Mouse (Mus musculus): Measurements from ENCODE around the gene Pip5k1a. TPM values are rescaled to one million over a fixed set of nuclear protein-coding genes. Genes with fewer than 3 reads are reported as not detected.

Pip5k1a gene
- polyA plus RNA-seq, 1 experiment from 2014 or later = 8.5 TPM

GRCm38 (mm10) chr3:95066095-95066494 lies 40.6 kb downstream of the Pip5k1a start:
- Histone ChIP-seq H3K27ac (replicated peaks) (no peak overlapping the region), H3K4me2 (no peak overlapping the region), H3K9me3 (replicated peaks) (no peaks in the 10 kb centered on the region), H3K36me3 (replicated peaks) (peaks cover 99% of the 10 kb centered on the region), H3K4me1 (replicated peaks) (0 out of 2 replicates have a peak, but pooled peaks cover 5% of the 10 kb centered on the region), H3K9ac (no peak overlapping the region), H3K27me3 (no peaks in the 10 kb centered on the region), H3K4me3 (replicated peaks) (no peak overlapping the region)
- 88% methylated on average over 6 of the region's 6 CpGs for WGBS (ENCODE audit: insufficient replicate concordance)
- no peak for ATAC-seq (ENCODE audit: insufficient read depth)

- Histone ChIP-seq H3K27ac (replicated peaks) (no peak overlapping the region), H3K4me2 (no peak overlapping the region), H3K4me3 (replicated peaks) (no peak overlapping the region), H3K4me1 (replicated peaks) (0 out of 2 replicates have a peak, but pooled peaks cover 5% of the 10 kb centered on the region), H3K27me3 (no peaks in the 10 kb centered on the region), H3K36me3 (replicated peaks) (peaks cover 99% of the 10 kb centered on the region), H3K9ac (no peak overlapping the region), H3K9me3 (replicated peaks) (no peaks in the 10 kb centered on the region)
- WGBS (ENCODE audit: insufficient replicate concordance) = 83% methylated on average over 1 of the region's 1 CpGs
- no peak for ATAC-seq (ENCODE audit: insufficient read depth)
Observed at GRCm38 (mm10) chr3:95065553-95065952, 41.2 kb downstream of the Pip5k1a start.

GRCm38 (mm10) chr3:95063741-95064140 lies 43.0 kb downstream of the Pip5k1a start:
- no peak overlapping the region for H3K27ac ChIP-seq (replicated peaks)
- WGBS (ENCODE audit: insufficient replicate concordance) = 81% methylated on average over 4 of the region's 4 CpGs
- peaks cover 99% of the 10 kb centered on the region for H3K36me3 ChIP-seq (replicated peaks)
- 0 out of 2 replicates have a peak, but pooled peaks cover 5% of the 10 kb centered on the region for H3K4me1 ChIP-seq (replicated peaks)
- H3K9me3 ChIP-seq (replicated peaks) = no peaks in the 10 kb centered on the region
- no peak for ATAC-seq (ENCODE audit: insufficient read depth)
- no peak overlapping the region for H3K4me3 ChIP-seq (replicated peaks)
- H3K27me3 ChIP-seq = no peaks in the 10 kb centered on the region
- no peak overlapping the region for H3K9ac ChIP-seq
- H3K4me2 ChIP-seq = no peak overlapping the region

GRCm38 (mm10) chr3:95058078-95058477 lies 48.7 kb downstream of the Pip5k1a start:
- peaks cover 33% of the 10 kb centered on the region for H3K4me1 ChIP-seq (replicated peaks)
- 85% methylated on average over 8 of the region's 8 CpGs for WGBS (ENCODE audit: insufficient replicate concordance)
- H3K27me3 ChIP-seq = no peaks in the 10 kb centered on the region
- no peak for ATAC-seq (ENCODE audit: insufficient read depth)
- no peak overlapping the region for H3K4me2 ChIP-seq
- no peak overlapping the region for H3K9ac ChIP-seq
- peaks cover 55% of the 10 kb centered on the region for H3K36me3 ChIP-seq (replicated peaks)
- no peaks in the 10 kb centered on the region for H3K9me3 ChIP-seq (replicated peaks)
- no peak overlapping the region for H3K27ac ChIP-seq (replicated peaks)
- no peak overlapping the region for H3K4me3 ChIP-seq (replicated peaks)

GRCm38 (mm10) chr3:95056275-95056674 lies 50.5 kb downstream of the Pip5k1a start:
- peak overlapping the region; percentile 48; the same call in 1 of the 2 replicates for H3K27ac ChIP-seq (replicated peaks)
- no peak overlapping the region for H3K4me2 ChIP-seq
- 30% methylated on average over 7 of the region's 7 CpGs for WGBS (ENCODE audit: insufficient replicate concordance)
- H3K4me1 ChIP-seq (replicated peaks) = peaks cover 34% of the 10 kb centered on the region
- H3K4me3 ChIP-seq (replicated peaks) = no peak overlapping the region
- H3K27me3 ChIP-seq = no peaks in the 10 kb centered on the region
- no peak overlapping the region for H3K9ac ChIP-seq
- no peaks in the 10 kb centered on the region for H3K9me3 ChIP-seq (replicated peaks)
- ATAC-seq (ENCODE audit: insufficient read depth) = no peak
- H3K36me3 ChIP-seq (replicated peaks) = peaks cover 37% of the 10 kb centered on the region

GRCm38 (mm10) chr3:95054481-95055260 lies 52.1 kb downstream of the Pip5k1a start:
- H3K4me1 ChIP-seq (replicated peaks) = peaks cover 34% of the 10 kb centered on the region

GRCm38 (mm10) chr3:95053701-95054100 lies 53.0 kb downstream of the Pip5k1a start:
- Histone ChIP-seq H3K27ac (replicated peaks) (no peak overlapping the region), H3K4me2 (no peak overlapping the region), H3K9ac (no peak overlapping the region), H3K4me1 (replicated peaks) (peaks cover 34% of the 10 kb centered on the region), H3K9me3 (replicated peaks) (no peaks in the 10 kb centered on the region), H3K36me3 (replicated peaks) (peaks cover 11% of the 10 kb centered on the region), H3K27me3 (no peaks in the 10 kb centered on the region), H3K4me3 (replicated peaks) (no peak overlapping the region)
- WGBS (ENCODE audit: insufficient replicate concordance) = 26% methylated on average over 3 of the region's 3 CpGs
- no peak for ATAC-seq (ENCODE audit: insufficient read depth)

More at GRCm38 (mm10) chr3:95054481-95055260, 52.1 kb downstream of the Pip5k1a start:
- ATAC-seq (ENCODE audit: insufficient read depth) = peak; percentile 89
- no peaks in the 10 kb centered on the region for H3K27me3 ChIP-seq
- peak overlapping the region; percentile 51 for H3K4me2 ChIP-seq
- H3K36me3 ChIP-seq (replicated peaks) = peaks cover 21% of the 10 kb centered on the region
- no peak overlapping the region for H3K4me3 ChIP-seq (replicated peaks)
- WGBS (ENCODE audit: insufficient replicate concordance) = 15% methylated on average over 10 of the region's 10 CpGs
- 0 out of 2 replicates have a peak overlapping the region, but pooled peaks have one; percentile 6 for H3K9ac ChIP-seq
- H3K9me3 ChIP-seq (replicated peaks) = no peaks in the 10 kb centered on the region
- peak overlapping the region; percentile 80 for H3K27ac ChIP-seq (replicated peaks)

GRCm38 (mm10) chr3:95052959-95053358 lies 53.8 kb downstream of the Pip5k1a start:
- Histone ChIP-seq H3K4me3 (replicated peaks) (no peak overlapping the region), H3K4me2 (no peak overlapping the region), H3K27me3 (no peaks in the 10 kb centered on the region), H3K27ac (replicated peaks) (no peak overlapping the region), H3K4me1 (replicated peaks) (peaks cover 34% of the 10 kb centered on the region), H3K9ac (no peak overlapping the region), H3K9me3 (replicated peaks) (no peaks in the 10 kb centered on the region), H3K36me3 (replicated peaks) (peaks cover 3% of the 10 kb centered on the region)
- no peak for ATAC-seq (ENCODE audit: insufficient read depth)
- 27% methylated on average over 1 of the region's 1 CpGs for WGBS (ENCODE audit: insufficient replicate concordance)

GRCm38 (mm10) chr3:95047914-95048313 lies 58.8 kb downstream of the Pip5k1a start:
- H3K4me3 ChIP-seq (replicated peaks) = no peak overlapping the region
- no peak for ATAC-seq (ENCODE audit: insufficient read depth)
- H3K4me1 ChIP-seq (replicated peaks) = peaks cover 40% of the 10 kb centered on the region
- H3K4me2 ChIP-seq = no peak overlapping the region
- no peak overlapping the region for H3K27ac ChIP-seq (replicated peaks)
- no peaks in the 10 kb centered on the region for H3K27me3 ChIP-seq
- no peaks in the 10 kb centered on the region for H3K9me3 ChIP-seq (replicated peaks)
- whole genome bisulfite sequencing (ENCODE audit: insufficient replicate concordance) = 73% methylated on average over 3 of the region's 3 CpGs
- no peaks in the 10 kb centered on the region for H3K36me3 ChIP-seq (replicated peaks)
- no peak overlapping the region for H3K9ac ChIP-seq

- H3K4me3 ChIP-seq (replicated peaks) = peak overlapping the region; percentile 7; the same call in 1 of the 2 replicates
- peaks cover 46% of the 10 kb centered on the region for H3K4me1 ChIP-seq (replicated peaks)
- no peak for ATAC-seq (ENCODE audit: insufficient read depth)
- no peaks in the 10 kb centered on the region for H3K27me3 ChIP-seq
- peak overlapping the region; percentile 53 for H3K4me2 ChIP-seq
- H3K9ac ChIP-seq = peak overlapping the region; percentile 9; the same call in 1 of the 2 replicates
- peak overlapping the region; percentile 60 for H3K27ac ChIP-seq (replicated peaks)
- no peaks in the 10 kb centered on the region for H3K36me3 ChIP-seq (replicated peaks)
- H3K9me3 ChIP-seq (replicated peaks) = no peaks in the 10 kb centered on the region
- 20% methylated on average over 11 of the region's 11 CpGs for WGBS (ENCODE audit: insufficient replicate concordance)
Observed at GRCm38 (mm10) chr3:95046462-95047057, 60.2 kb downstream of the Pip5k1a start.

GRCm38 (mm10) chr3:95043251-95043650 lies 63.5 kb downstream of the Pip5k1a start:
- WGBS (ENCODE audit: insufficient replicate concordance) = 46% methylated on average over 6 of the region's 6 CpGs
- Histone ChIP-seq H3K4me2 (0 out of 2 replicates have a peak overlapping the region, but pooled peaks have one; percentile 69), H3K27ac (replicated peaks) (peak overlapping the region; percentile 75), H3K9ac (no peak overlapping the region), H3K4me1 (replicated peaks) (peaks cover 67% of the 10 kb centered on the region), H3K9me3 (replicated peaks) (no peaks in the 10 kb centered on the region), H3K4me3 (replicated peaks) (no peak overlapping the region), H3K36me3 (replicated peaks) (peaks cover 16% of the 10 kb centered on the region), H3K27me3 (no peaks in the 10 kb centered on the region)
- no peak for ATAC-seq (ENCODE audit: insufficient read depth)
